7 mouse cellular contexts compared by ENCODE assay signal in the genomic region with DNA sequence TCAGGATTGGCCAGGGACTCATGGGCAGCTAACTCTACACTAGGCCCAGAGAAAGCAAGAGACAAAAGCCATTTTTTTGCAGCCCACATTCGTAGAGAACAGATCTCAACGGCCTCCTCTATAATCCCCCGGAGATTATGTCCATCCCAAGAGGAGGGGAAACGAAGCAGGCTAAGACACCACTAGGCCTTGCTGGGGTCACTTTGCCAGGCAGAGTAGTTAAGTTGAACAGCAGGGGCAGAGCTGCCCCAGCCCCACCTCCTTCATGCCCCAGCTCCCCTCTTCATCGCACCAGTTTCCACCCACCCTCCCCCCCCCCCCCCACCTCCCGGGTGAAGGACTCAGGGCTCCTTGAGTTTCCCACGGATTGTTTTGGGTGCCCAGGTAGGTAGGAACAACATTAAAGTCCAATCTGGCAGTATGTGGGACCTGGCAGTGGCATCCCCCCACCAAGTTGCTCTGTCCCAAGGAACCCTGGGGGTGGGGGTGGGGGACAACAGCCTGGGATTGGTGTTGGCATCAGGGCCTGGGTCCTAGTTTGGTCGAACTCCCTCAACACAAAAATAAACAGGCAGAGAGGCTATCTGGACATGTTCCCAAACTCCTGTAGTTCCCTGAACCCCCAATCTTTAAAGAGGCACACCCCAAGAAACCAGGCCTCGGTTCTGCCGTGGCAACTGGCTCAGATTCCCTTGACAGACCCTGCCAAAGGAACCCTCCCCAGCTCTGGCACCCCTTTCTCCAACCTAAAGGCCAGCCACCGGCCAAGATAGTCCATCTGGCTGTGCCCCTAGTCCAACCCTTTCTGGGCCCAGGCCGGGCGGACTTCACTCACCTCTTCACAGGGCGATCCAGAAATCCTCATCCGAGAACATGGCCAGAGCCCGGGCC. TPM values are rescaled to one million over a fixed set of nuclear protein-coding genes. Genes with fewer than 3 reads are reported as not detected.
DNase-seq lines count a peak whose midpoint lies in the region; ATAC-seq and TF ChIP-seq lines count a peak whose summit lies in the region.

No protein-coding gene starts in this region.

- TF ChIP-seq CTCF in E14TG2a.4 (conservative IDR thresholded peaks at IDR 0.05; ENCODE audit: low read length): no peak

- H3K4me3 ChIP-seq in E14TG2a.4 (replicated peaks; ENCODE audit: low read length): peak overlapping the region; percentile 99
- peak overlapping the region; percentile 100 for H3K4me3 ChIP-seq in hindbrain, embryonic 13.5 days
- H3K4me3 ChIP-seq in limb, embryonic 15.5 days: peak overlapping the region; percentile 94

- intact Hi-C loops in left cerebral cortex, postnatal 25 days (cut with DNase I): no loop called here

- under 1% methylated on average over 16 of the region's 16 CpGs for WGBS in hindbrain, embryonic 13.5 days
- WGBS in limb, embryonic 15.5 days: 1% methylated on average over 15 of the region's 16 CpGs

- 0 out of 2 replicates have a peak, but pooled peaks have one; percentile 22 for ATAC-seq in erythroid progenitor cell, adult 5-6 weeks (replicated peaks; ENCODE audit: low FRiP score, poor library complexity, severe bottlenecking)
- no peak for ATAC-seq in hindbrain, embryonic 13.5 days (ENCODE audit: low FRiP score)
- no peak for ATAC-seq in limb, embryonic 15.5 days (ENCODE audit: insufficient number of reproducible peaks, low FRiP score, low TSS enrichment, low read depth)

- peak overlapping the region; percentile 99 for H3K9ac ChIP-seq in hindbrain, embryonic 13.5 days
- H3K9ac ChIP-seq in limb, embryonic 15.5 days: peak overlapping the region; percentile 98

- no peaks in the 10 kb centered on the region for H3K9me3 ChIP-seq in E14TG2a.4 (ENCODE audit: low read length)
- no peaks in the 10 kb centered on the region for H3K9me3 ChIP-seq in hindbrain, embryonic 13.5 days
- no peaks in the 10 kb centered on the region for H3K9me3 ChIP-seq in limb, embryonic 15.5 days

- H3K4me1 ChIP-seq in E14TG2a.4 (replicated peaks; ENCODE audit: low read depth, low read length): peaks cover 52% of the 10 kb centered on the region
- H3K4me1 ChIP-seq in hindbrain, embryonic 13.5 days (replicated peaks): peaks cover 51% of the 10 kb centered on the region
- H3K4me1 ChIP-seq in limb, embryonic 15.5 days: peaks cover 33% of the 10 kb centered on the region

- peak overlapping the region; percentile 100 for H3K4me2 ChIP-seq in hindbrain, embryonic 13.5 days
- H3K4me2 ChIP-seq in limb, embryonic 15.5 days: peak overlapping the region; percentile 82

- H3K27me3 ChIP-seq in E14TG2a.4 (ENCODE audit: insufficient read depth, low read length): no peaks in the 10 kb centered on the region
- H3K27me3 ChIP-seq in hindbrain, embryonic 13.5 days: no peaks in the 10 kb centered on the region
- H3K27me3 ChIP-seq in limb, embryonic 15.5 days: no peaks in the 10 kb centered on the region

- peak; percentile 45 for DNase-seq in NIH3T3 (ENCODE audit: low read depth)
- DNase-seq in neural tube, embryonic 10.5 days (ENCODE audit: extremely low spot score, low spot score): peak; percentile 45
- DNase-seq in left cerebral cortex, postnatal 25 days (ENCODE audit: low spot score in 2 of 2): no peak

- H3K27ac ChIP-seq in hindbrain, embryonic 13.5 days: peak overlapping the region; percentile 99
- H3K27ac ChIP-seq in limb, embryonic 15.5 days: peak overlapping the region; percentile 99

- peaks cover 44% of the 10 kb centered on the region for H3K36me3 ChIP-seq in E14TG2a.4 (ENCODE audit: insufficient read depth, low read length)
- peaks cover 13% of the 10 kb centered on the region for H3K36me3 ChIP-seq in hindbrain, embryonic 13.5 days
- H3K36me3 ChIP-seq in limb, embryonic 15.5 days: peaks cover 16% of the 10 kb centered on the region

RNA-seq across cellular contexts. Expression of gene Kmt2d, which starts 0.6 kb away (rescaled TPM):
- 29.2 and 52.4 TPM in 2 replicates for total RNA-seq in erythroid progenitor cell, adult 5-6 weeks (2015; ENCODE audit: low replicate concordance)
- total RNA-seq in erythroid progenitor cell, adult 5-6 weeks (2017; ENCODE audit: low replicate concordance): 69.3 and 96.1 TPM in 2 replicates
- polyA plus RNA-seq in hindbrain, embryonic 13.5 days (2015; fragmentation: Nextera tagmentation; extraction: Ambion mirVana): 11.6 and 12.1 TPM in 2 replicates
- 11.8 and 13.7 TPM in 2 replicates for polyA plus RNA-seq in limb, embryonic 15.5 days (2015; fragmentation: Nextera tagmentation; extraction: Ambion mirVana)
- 10 to 100 TPM; 78.0 to 80.2 TPM for total RNA-seq in left cerebral cortex, postnatal 25 days (2021)

RNA-seq across cellular contexts. Expression of gene Rhebl1, which starts 23.9 kb away (rescaled TPM):
- total RNA-seq in erythroid progenitor cell, adult 5-6 weeks (2015; ENCODE audit: low replicate concordance): 2.2 and 5.9 TPM in 2 replicates
- total RNA-seq in erythroid progenitor cell, adult 5-6 weeks (2017; ENCODE audit: low replicate concordance): not detected in 2 replicates
- polyA plus RNA-seq in hindbrain, embryonic 13.5 days (2015; fragmentation: Nextera tagmentation; extraction: Ambion mirVana): 29.7 and 34.7 TPM in 2 replicates
- polyA plus RNA-seq in limb, embryonic 15.5 days (2015; fragmentation: Nextera tagmentation; extraction: Ambion mirVana): 14.1 and 14.2 TPM in 2 replicates
- total RNA-seq in left cerebral cortex, postnatal 25 days (2021): 10 to 100 TPM in 1 of 2 experiments, 1 to 10 TPM in 1; 8.2 to 11.6 TPM

RNA-seq across cellular contexts. Expression of gene Dhh, which starts 27.9 kb away (rescaled TPM):
- total RNA-seq in erythroid progenitor cell, adult 5-6 weeks (2015; ENCODE audit: low replicate concordance): not detected in 2 replicates
- not detected in 2 replicates for total RNA-seq in erythroid progenitor cell, adult 5-6 weeks (2017; ENCODE audit: low replicate concordance)
- 1.7 and 2.2 TPM in 2 replicates for polyA plus RNA-seq in hindbrain, embryonic 13.5 days (2015; fragmentation: Nextera tagmentation; extraction: Ambion mirVana)
- 1.8 and 2.7 TPM in 2 replicates for polyA plus RNA-seq in limb, embryonic 15.5 days (2015; fragmentation: Nextera tagmentation; extraction: Ambion mirVana)
- under 1 TPM; 0.37 to 0.41 TPM for total RNA-seq in left cerebral cortex, postnatal 25 days (2021)

RNA-seq across cellular contexts. Expression of gene Prkag1, which starts 39.1 kb away (rescaled TPM):
- 58.0 and 61.2 TPM in 2 replicates for total RNA-seq in erythroid progenitor cell, adult 5-6 weeks (2015; ENCODE audit: low replicate concordance)
- 73.0 and 87.4 TPM in 2 replicates for total RNA-seq in erythroid progenitor cell, adult 5-6 weeks (2017; ENCODE audit: low replicate concordance)
- polyA plus RNA-seq in hindbrain, embryonic 13.5 days (2015; fragmentation: Nextera tagmentation; extraction: Ambion mirVana): 73.4 and 77.5 TPM in 2 replicates
- polyA plus RNA-seq in limb, embryonic 15.5 days (2015; fragmentation: Nextera tagmentation; extraction: Ambion mirVana): 91.4 and 94.3 TPM in 2 replicates
- 10 to 100 TPM; 44.1 to 55.6 TPM for total RNA-seq in left cerebral cortex, postnatal 25 days (2021)

RNA-seq across cellular contexts. Expression of gene Lmbr1l, which starts 47.6 kb away (rescaled TPM):
- 7.9 and 15.1 TPM in 2 replicates for total RNA-seq in erythroid progenitor cell, adult 5-6 weeks (2015; ENCODE audit: low replicate concordance)
- total RNA-seq in erythroid progenitor cell, adult 5-6 weeks (2017; ENCODE audit: low replicate concordance): 9.0 and 12.1 TPM in 2 replicates
- polyA plus RNA-seq in hindbrain, embryonic 13.5 days (2015; fragmentation: Nextera tagmentation; extraction: Ambion mirVana): 37.7 and 38.3 TPM in 2 replicates
- 19.7 and 21.8 TPM in 2 replicates for polyA plus RNA-seq in limb, embryonic 15.5 days (2015; fragmentation: Nextera tagmentation; extraction: Ambion mirVana)
- 10 to 100 TPM; 13.8 to 18.4 TPM for total RNA-seq in left cerebral cortex, postnatal 25 days (2021)

Comparison
In these comparisons a context has a peak if more than half of its experiments do, and no peak if none do; other contexts are left out.
1. DNase-seq: peak in NIH3T3 (single experiment) and neural tube, embryonic 10.5 days (single experiment); none in left cerebral cortex, postnatal 25 days (0 of 2).
2. Peak in every context shown above with its lines, with median percentiles within 50 percentile points of each other: H3K4me3 ChIP-seq.